Mouse (Mus musculus): ENCODE data around the gene Iqschfp.

- TF ChIP-seq CTCF (IDR thresholded peaks at IDR 0.05; ENCODE audit: control insufficient read depth, insufficient read depth, low read length) = no peak
- TF ChIP-seq POLR2A (IDR thresholded peaks at IDR 0.05; ENCODE audit: borderline replicate concordance, control insufficient read depth, low read depth, low read length) = no peak
Measured at GRCm38 (mm10) chr3:68383672-68384071, 491.6 kb downstream of the Iqschfp start.
